Mouse (Mus musculus): ENCODE data around the gene Fbxl16. TPM values are rescaled to one million over a fixed set of nuclear protein-coding genes. Genes with fewer than 3 reads are reported as not detected.
A peak's percentile ranks its signal among the peaks of the same experiment; 100 is the strongest.

Fbxl16 gene
- 1 to 10 TPM; 1.4 to 2.2 TPM for total RNA-seq (2021)
- long read RNA-seq, experiment 1, result 0 reads
- long read RNA-seq, experiment 2, partial matches to known transcripts, result 0 of 2 reads
- long read RNA-seq, experiment 2, other reads (novel, unspliced or antisense), result 0 of 2 reads

DNA sequence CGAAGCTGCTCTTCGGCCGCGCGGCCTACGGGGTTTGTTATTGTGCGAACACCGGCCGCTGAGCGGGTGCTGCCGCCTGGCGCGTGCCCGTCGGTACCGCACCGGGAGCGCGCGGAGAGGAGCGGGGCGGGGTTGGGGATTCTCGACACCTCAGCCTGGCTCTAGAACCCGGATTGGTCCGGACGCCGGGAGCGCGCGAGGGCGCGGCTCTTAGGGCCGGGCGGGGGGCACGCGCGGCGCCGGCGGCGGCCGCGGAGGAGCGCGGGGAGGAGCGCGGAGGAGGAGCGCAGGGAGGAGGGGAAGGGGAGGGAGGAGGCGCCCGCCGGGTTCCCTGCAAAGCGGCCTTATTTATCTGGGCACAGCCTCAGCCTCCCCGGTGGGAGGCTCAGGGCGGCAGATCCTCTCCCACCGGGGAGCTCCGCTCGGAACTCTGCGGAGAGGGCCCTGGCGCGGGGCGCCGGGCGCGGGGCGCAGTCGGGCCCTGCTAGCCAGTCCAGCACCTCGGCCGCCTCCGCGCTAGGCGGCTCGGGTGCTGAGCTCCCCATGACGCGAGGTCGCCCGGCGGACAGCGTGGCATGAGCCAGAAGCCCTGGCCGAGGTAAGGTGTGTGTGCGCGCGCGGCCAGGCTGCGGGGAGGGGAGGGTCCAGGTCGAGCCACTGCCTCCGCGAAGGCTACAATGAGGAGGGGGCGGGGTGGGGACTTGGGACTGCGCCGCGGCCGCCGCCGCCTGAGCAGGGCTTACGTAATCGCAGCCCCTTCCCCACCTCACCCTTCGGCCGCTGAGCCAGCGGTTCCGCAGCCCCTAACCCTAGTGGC, at the start of gene Fbxl16:
Gene Fbxl16 (plus strand): TSS at position 297 of the 817 bp plus-strand sequence.
- intact Hi-C loops (cut with DNase I), result no loop called here
- DNase-seq, result peak; percentile 83
- H3K27ac ChIP-seq, result peak within 1 kb of the TSS; percentile 24; the same call in 1 of the 2 replicates
- peak; percentile 51 for TF ChIP-seq CTCF (IDR thresholded peaks at IDR 0.05)
- H3K4me3 ChIP-seq, result peak within 1 kb of the TSS; percentile 82

- Histone ChIP-seq H3K4me3 (no peak overlapping the region), H3K27ac (no peak overlapping the region)
- no peak for TF ChIP-seq CTCF (IDR thresholded peaks at IDR 0.05)
- intact Hi-C loops (cut with DNase I), result no loop called here
- DNase-seq, result no peak
Measured at GRCm38 (mm10) chr17:25760148-25760547, 48.7 kb upstream of the Fbxl16 start.

DNA sequence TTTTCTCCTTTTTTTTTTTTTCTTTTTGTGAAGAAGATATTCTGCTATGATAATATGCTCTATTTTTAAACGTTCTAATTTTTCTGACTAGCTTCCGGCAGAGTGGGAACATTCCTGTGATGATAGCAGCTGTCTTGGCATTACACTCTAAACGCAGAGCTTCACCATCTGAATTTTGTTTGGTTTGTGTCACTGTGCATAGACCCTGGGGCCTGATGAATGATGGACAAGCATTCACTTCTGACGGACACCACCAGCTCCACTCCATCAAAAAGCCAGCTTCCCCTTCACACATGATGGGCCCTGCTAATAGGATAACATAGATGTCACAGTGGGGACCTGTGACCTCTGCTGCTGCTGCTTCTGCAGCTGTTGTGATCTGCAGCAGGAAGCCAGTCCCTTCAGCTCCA, 47.3 kb upstream of the Fbxl16 start:
- no peak for DNase-seq
- intact Hi-C loops (cut with DNase I), result no loop called here
- TF ChIP-seq CTCF (IDR thresholded peaks at IDR 0.05), result no peak

GRCm38 (mm10) chr17:25762591-25762990, 46.3 kb upstream of the Fbxl16 start:
- no peak for TF ChIP-seq CTCF (IDR thresholded peaks at IDR 0.05)
- intact Hi-C loops (cut with DNase I), result no loop called here
- Histone ChIP-seq H3K4me3 (no peak overlapping the region), H3K27ac (no peak overlapping the region)
- no peak for DNase-seq

More for the DNA sequence above, 47.3 kb upstream of the Fbxl16 start:
- H3K4me3 ChIP-seq, result no peak overlapping the region
- H3K27ac ChIP-seq, result peak overlapping the region; percentile 32; the same call in 1 of the 2 replicates

- intact Hi-C loops (cut with DNase I), result no loop called here
- no peak for DNase-seq
- no peak overlapping the region for H3K27ac ChIP-seq
- no peak overlapping the region for H3K4me3 ChIP-seq
- no peak for TF ChIP-seq CTCF (IDR thresholded peaks at IDR 0.05)
Measured at GRCm38 (mm10) chr17:25765886-25766285, 43.0 kb upstream of the Fbxl16 start.

GRCm38 (mm10) chr17:25769331-25769730, 39.6 kb upstream of the Fbxl16 start:
- TF ChIP-seq CTCF (IDR thresholded peaks at IDR 0.05), result no peak
- intact Hi-C loops (cut with DNase I), result no loop called here
- H3K4me3 ChIP-seq, result no peak overlapping the region
- no peak for DNase-seq
- H3K27ac ChIP-seq, result no peak overlapping the region

- TF ChIP-seq CTCF (IDR thresholded peaks at IDR 0.05), result peak; percentile 99
- intact Hi-C loops (cut with DNase I), result loop anchor here (1.0 kb wide), 1 partner anchor 28 kb away; no protein-coding TSS in a partner anchor
Measured at GRCm38 (mm10) chr17:25773549-25774120, 35.2 kb upstream of the Fbxl16 start, which contains the start of gene Narfl. Gene Narfl, plus strand, starts transcription at chr17:25773776.

DNA sequence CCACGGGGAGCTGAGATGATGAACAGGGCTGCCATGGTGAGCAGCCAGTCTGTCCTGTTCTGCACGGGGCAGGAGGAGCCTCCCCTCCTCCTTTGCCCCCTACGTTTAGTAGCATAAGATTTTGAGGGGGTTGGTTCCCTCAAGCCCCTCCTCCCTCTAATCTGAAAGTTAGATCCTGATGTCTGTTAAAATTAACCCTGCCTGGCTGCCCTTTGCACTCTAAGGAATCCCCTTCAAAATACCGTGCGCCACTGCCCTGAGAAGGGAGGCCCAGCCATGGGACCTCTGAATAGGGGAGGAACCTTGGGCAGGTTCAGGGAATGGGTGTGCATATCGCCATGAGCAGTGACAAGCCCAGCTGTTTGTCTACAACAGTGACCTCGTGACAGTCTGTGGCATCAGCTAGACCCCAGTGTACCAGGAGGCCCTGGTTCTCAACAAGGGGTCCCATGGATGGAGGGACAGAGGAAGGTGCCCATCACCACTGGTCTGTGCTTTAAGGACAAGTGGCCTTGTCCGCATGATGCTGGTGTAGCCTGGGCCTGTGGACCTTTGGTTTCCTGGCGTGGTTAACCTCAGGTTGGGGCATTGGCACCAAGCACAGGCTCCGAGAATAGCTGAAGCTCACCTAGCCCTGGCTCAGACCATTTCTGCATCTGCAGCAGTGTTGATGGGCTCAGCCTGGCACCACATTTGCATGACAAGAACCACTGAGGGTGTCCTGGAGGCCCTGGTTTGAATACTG, 33.4 kb upstream of the Fbxl16 start:
- Histone ChIP-seq H3K4me3 (no peak overlapping the region), H3K27ac (no peak overlapping the region)
- DNase-seq, result no peak
- intact Hi-C loops (cut with DNase I), result no loop called here
- no peak for TF ChIP-seq CTCF (IDR thresholded peaks at IDR 0.05)

More at GRCm38 (mm10) chr17:25773549-25774120, 35.2 kb upstream of the Fbxl16 start, which contains the start of gene Narfl:
- peak within 1 kb of the TSS; percentile 83 for H3K4me3 ChIP-seq
- H3K27ac ChIP-seq, result peak within 1 kb of the TSS; percentile 95
- peak; percentile 97 for DNase-seq

DNA sequence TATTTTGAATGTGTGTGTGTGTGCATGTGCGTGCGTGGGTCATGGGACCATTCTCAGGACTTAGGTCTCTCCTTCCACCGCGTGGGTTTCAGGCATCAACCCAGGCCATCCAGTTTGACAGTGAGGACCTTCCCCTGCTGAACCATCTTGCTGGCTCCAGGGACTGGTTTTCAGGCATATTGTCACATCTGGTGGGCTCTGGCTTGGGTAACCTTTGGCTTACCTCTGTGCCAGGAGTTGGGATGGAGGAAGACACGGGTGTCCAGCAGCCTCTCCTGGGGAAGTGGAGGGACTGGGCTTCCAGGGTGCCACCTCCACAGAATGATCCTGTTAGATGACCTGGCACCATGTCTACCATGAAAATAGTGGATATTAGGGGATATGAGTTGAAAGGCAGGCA, 30.9 kb upstream of the Fbxl16 start:
- no peak for TF ChIP-seq CTCF (IDR thresholded peaks at IDR 0.05)
- intact Hi-C loops (cut with DNase I), result no loop called here
- no peak for DNase-seq
- H3K27ac ChIP-seq, result no peak overlapping the region
- H3K4me3 ChIP-seq, result no peak overlapping the region

DNA sequence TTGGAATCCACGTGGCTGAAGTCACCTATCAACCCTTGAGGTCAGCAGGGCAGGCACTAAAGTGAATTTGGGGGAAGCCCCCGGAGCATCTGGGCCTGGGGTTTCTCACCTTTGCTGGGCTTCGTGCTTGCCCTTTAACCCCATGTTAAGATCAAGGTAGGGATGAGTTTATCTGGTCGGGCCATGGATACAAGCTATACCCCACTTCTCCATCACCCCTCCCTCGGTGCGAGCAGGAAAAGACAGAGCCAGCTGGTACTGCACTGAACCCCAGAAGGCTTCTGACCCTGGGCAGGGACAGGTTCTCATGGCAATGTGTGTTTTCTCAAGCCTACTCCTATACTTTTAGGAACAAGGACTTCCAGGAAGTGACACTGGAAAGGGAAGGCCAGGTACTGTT, 27.5 kb upstream of the Fbxl16 start:
- no peak overlapping the region for H3K27ac ChIP-seq
- intact Hi-C loops (cut with DNase I), result no loop called here
- no peak overlapping the region for H3K4me3 ChIP-seq
- no peak for TF ChIP-seq CTCF (IDR thresholded peaks at IDR 0.05)
- no peak for DNase-seq

DNA sequence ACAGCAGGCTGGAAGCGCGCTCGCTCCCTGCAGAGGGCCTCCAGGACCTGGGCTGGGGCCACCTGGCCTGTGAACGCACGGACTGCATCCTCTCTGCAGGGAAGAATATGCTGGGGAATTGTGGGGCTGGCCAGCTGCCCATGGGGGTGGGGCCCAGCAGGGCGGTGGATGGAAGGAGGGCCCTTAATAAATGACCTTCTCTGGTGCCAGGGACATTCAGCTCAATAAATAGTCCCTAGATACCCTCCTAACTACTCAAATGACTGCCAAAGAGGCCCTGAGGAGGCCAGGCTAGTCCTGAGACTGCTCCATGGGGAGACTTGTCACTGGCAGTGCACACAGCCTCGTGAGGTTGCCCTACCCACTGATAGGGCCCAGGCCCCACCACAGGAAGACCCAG, 25.8 kb upstream of the Fbxl16 start:
- DNase-seq, result peak; percentile 55
- no peak overlapping the region for H3K4me3 ChIP-seq
- H3K27ac ChIP-seq, result no peak overlapping the region; the same call in 1 of the 2 replicates
- no peak for TF ChIP-seq CTCF (IDR thresholded peaks at IDR 0.05)
- intact Hi-C loops (cut with DNase I), result no loop called here

- no peak for DNase-seq
- no peak for TF ChIP-seq CTCF (IDR thresholded peaks at IDR 0.05)
- H3K4me3 ChIP-seq, result peak overlapping the region; percentile 75; the same call in 1 of the 2 replicates
- H3K27ac ChIP-seq, result no peak overlapping the region
- intact Hi-C loops (cut with DNase I), result no loop called here
Measured at GRCm38 (mm10) chr17:25783861-25784574, 24.9 kb upstream of the Fbxl16 start.
